Mouse (Mus musculus): Measurements from ENCODE around the gene Lrrc73. TPM values are rescaled to one million over a fixed set of nuclear protein-coding genes. Genes with fewer than 3 reads are reported as not detected.
A peak's percentile ranks its signal among the peaks of the same experiment; 100 is the strongest.

Gene Lrrc73
- polyA plus RNA-seq, 1 experiment from 2014 or later = 0.62 TPM

GRCm38 (mm10) chr17:46285407-46285806 is 32.1 kb downstream of the Lrrc73 start:
- H3K9me3 ChIP-seq (ENCODE audit: control insufficient read depth, low read length) = no peaks in the 10 kb centered on the region
- WGBS = 62% methylated on average over 6 of the region's 6 CpGs
- peaks cover 10% of the 10 kb centered on the region for H3K4me1 ChIP-seq (replicated peaks; ENCODE audit: control insufficient read depth, insufficient read depth, low read length)

GRCm38 (mm10) chr17:46287678-46288095 is 34.4 kb downstream of the Lrrc73 start:
- DNase-seq (ENCODE audit: low spot score) (no peak), ATAC-seq (replicated peaks; ENCODE audit: low FRiP score) (no peak)
- Histone ChIP-seq H3K4me3 (ENCODE audit: low read depth, low read length) (no peak overlapping the region), H3K9ac (ENCODE audit: low read depth, low read length) (no peak overlapping the region), H3K27me3 (replicated peaks; ENCODE audit: control insufficient read depth, insufficient read depth, low read length) (peaks cover 4% of the 10 kb centered on the region), H3K27ac (ENCODE audit: low read depth, low read length) (no peak overlapping the region), H3K4me2 (no peak overlapping the region), H3K36me3 (ENCODE audit: control insufficient read depth, insufficient read depth, low read length) (no peaks in the 10 kb centered on the region), H3K9me3 (ENCODE audit: control insufficient read depth, low read length) (no peaks in the 10 kb centered on the region), H3K4me1 (replicated peaks; ENCODE audit: control insufficient read depth, insufficient read depth, low read length) (no peaks in the 10 kb centered on the region)
- 70% methylated on average over 11 of the region's 11 CpGs for whole genome bisulfite sequencing

More at GRCm38 (mm10) chr17:46285407-46285806, 32.1 kb downstream of the Lrrc73 start:
- H3K4me2 ChIP-seq = no peak overlapping the region
- H3K27ac ChIP-seq (ENCODE audit: low read depth, low read length) = no peak overlapping the region
- ATAC-seq (replicated peaks; ENCODE audit: low FRiP score) (no peak), DNase-seq (ENCODE audit: low spot score) (no peak)
- H3K4me3 ChIP-seq (ENCODE audit: low read depth, low read length) = no peak overlapping the region
- no peak overlapping the region for H3K9ac ChIP-seq (ENCODE audit: low read depth, low read length)
- no peaks in the 10 kb centered on the region for H3K27me3 ChIP-seq (replicated peaks; ENCODE audit: control insufficient read depth, insufficient read depth, low read length)
- no peaks in the 10 kb centered on the region for H3K36me3 ChIP-seq (ENCODE audit: control insufficient read depth, insufficient read depth, low read length)

- H3K9me3 ChIP-seq (ENCODE audit: control insufficient read depth, low read length) = no peaks in the 10 kb centered on the region
- no peak for DNase-seq (ENCODE audit: low spot score)
- H3K27me3 ChIP-seq (replicated peaks; ENCODE audit: control insufficient read depth, insufficient read depth, low read length) = peaks cover 60% of the 10 kb centered on the region
- WGBS = 32% methylated on average over 6 of the region's 6 CpGs
- peaks cover 9% of the 10 kb centered on the region for H3K4me1 ChIP-seq (replicated peaks; ENCODE audit: control insufficient read depth, insufficient read depth, low read length)
- no peak overlapping the region for H3K4me2 ChIP-seq
- no peak overlapping the region for H3K27ac ChIP-seq (ENCODE audit: low read depth, low read length)
- H3K4me3 ChIP-seq (ENCODE audit: low read depth, low read length) = peak overlapping the region; percentile 59; the same call in 1 of the 2 replicates
- H3K9ac ChIP-seq (ENCODE audit: low read depth, low read length) = no peak overlapping the region
- no peaks in the 10 kb centered on the region for H3K36me3 ChIP-seq (ENCODE audit: control insufficient read depth, insufficient read depth, low read length)
- ATAC-seq (replicated peaks; ENCODE audit: low FRiP score) = no peak
These were observed 43.3 kb downstream of the Lrrc73 start for GRCm38 (mm10) chr17:46296601-46297000.

GRCm38 (mm10) chr17:46297028-46297363 is 43.7 kb downstream of the Lrrc73 start:
- Histone ChIP-seq H3K4me3 (ENCODE audit: low read depth, low read length) (peak overlapping the region; percentile 59), H3K27ac (ENCODE audit: low read depth, low read length) (no peak overlapping the region), H3K36me3 (ENCODE audit: control insufficient read depth, insufficient read depth, low read length) (no peaks in the 10 kb centered on the region), H3K4me2 (peak overlapping the region; percentile 91), H3K4me1 (replicated peaks; ENCODE audit: control insufficient read depth, insufficient read depth, low read length) (peaks cover 9% of the 10 kb centered on the region), H3K9ac (ENCODE audit: low read depth, low read length) (no peak overlapping the region), H3K9me3 (ENCODE audit: control insufficient read depth, low read length) (no peaks in the 10 kb centered on the region), H3K27me3 (replicated peaks; ENCODE audit: control insufficient read depth, insufficient read depth, low read length) (peaks cover 60% of the 10 kb centered on the region)
- DNase-seq (ENCODE audit: low spot score) (no peak), ATAC-seq (replicated peaks; ENCODE audit: low FRiP score) (no peak)
- 13% methylated on average over 6 of the region's 6 CpGs for WGBS

- ATAC-seq (replicated peaks; ENCODE audit: low FRiP score) = no peak
- no peak within 1 kb of the TSS for H3K27ac ChIP-seq (ENCODE audit: low read depth, low read length)
- no peaks in the 10 kb centered on the region for H3K9me3 ChIP-seq (ENCODE audit: control insufficient read depth, low read length)
- no peak for DNase-seq (ENCODE audit: low spot score)
- peak within 1 kb of the TSS; percentile 59 for H3K4me3 ChIP-seq (ENCODE audit: low read depth, low read length)
- peak within 1 kb of the TSS; percentile 91 for H3K4me2 ChIP-seq
- peaks cover 9% of the 10 kb centered on the region for H3K4me1 ChIP-seq (replicated peaks; ENCODE audit: control insufficient read depth, insufficient read depth, low read length)
- H3K36me3 ChIP-seq (ENCODE audit: control insufficient read depth, insufficient read depth, low read length) = no peaks in the 10 kb centered on the region
- 1% methylated on average over 78 of the region's 86 CpGs for WGBS
- H3K9ac ChIP-seq (ENCODE audit: low read depth, low read length) = peak within 1 kb of the TSS; percentile 25; the same call in 1 of the 2 replicates
- peaks cover 56% of the 10 kb centered on the region for H3K27me3 ChIP-seq (replicated peaks; ENCODE audit: control insufficient read depth, insufficient read depth, low read length)
These were observed 44.3 kb downstream of the Lrrc73 start, which contains the start of gene Dlk2 for GRCm38 (mm10) chr17:46297364-46298219. Gene Dlk2, plus strand, starts transcription at chr17:46297421.

GRCm38 (mm10) chr17:46298220-46298913 is 45.0 kb downstream of the Lrrc73 start:
- Histone ChIP-seq H3K4me3 (ENCODE audit: low read depth, low read length) (peak overlapping the region; percentile 59), H3K27ac (ENCODE audit: low read depth, low read length) (no peak overlapping the region), H3K9ac (ENCODE audit: low read depth, low read length) (0 out of 2 replicates have a peak overlapping the region, but pooled peaks have one; percentile 25), H3K36me3 (ENCODE audit: control insufficient read depth, insufficient read depth, low read length) (no peaks in the 10 kb centered on the region), H3K4me2 (peak overlapping the region; percentile 91), H3K9me3 (ENCODE audit: control insufficient read depth, low read length) (no peaks in the 10 kb centered on the region), H3K4me1 (replicated peaks; ENCODE audit: control insufficient read depth, insufficient read depth, low read length) (peaks cover 9% of the 10 kb centered on the region), H3K27me3 (replicated peaks; ENCODE audit: control insufficient read depth, insufficient read depth, low read length) (peaks cover 52% of the 10 kb centered on the region)
- ATAC-seq (replicated peaks; ENCODE audit: low FRiP score) = peak; percentile 53; the same call in 1 of the 2 replicates
- DNase-seq (ENCODE audit: low spot score) = peak; percentile 80
- under 1% methylated on average over 47 of the region's 48 CpGs for WGBS

- H3K4me3 ChIP-seq (ENCODE audit: low read depth, low read length) = no peak overlapping the region
- ATAC-seq (replicated peaks; ENCODE audit: low FRiP score) = no peak
- H3K36me3 ChIP-seq (ENCODE audit: control insufficient read depth, insufficient read depth, low read length) = no peaks in the 10 kb centered on the region
- no peak overlapping the region for H3K4me2 ChIP-seq
- H3K27ac ChIP-seq (ENCODE audit: low read depth, low read length) = no peak overlapping the region
- peaks cover 25% of the 10 kb centered on the region for H3K27me3 ChIP-seq (replicated peaks; ENCODE audit: control insufficient read depth, insufficient read depth, low read length)
- no peak overlapping the region for H3K9ac ChIP-seq (ENCODE audit: low read depth, low read length)
- DNase-seq (ENCODE audit: low spot score) = no peak
- H3K9me3 ChIP-seq (ENCODE audit: control insufficient read depth, low read length) = no peaks in the 10 kb centered on the region
- H3K4me1 ChIP-seq (replicated peaks; ENCODE audit: control insufficient read depth, insufficient read depth, low read length) = peaks cover 9% of the 10 kb centered on the region
- 75% methylated on average over 12 of the region's 12 CpGs for WGBS
These were observed 48.6 kb downstream of the Lrrc73 start for GRCm38 (mm10) chr17:46301892-46302291.

GRCm38 (mm10) chr17:46304184-46304583 is 50.9 kb downstream of the Lrrc73 start:
- H3K9me3 ChIP-seq (ENCODE audit: control insufficient read depth, low read length) = no peaks in the 10 kb centered on the region
- H3K9ac ChIP-seq (ENCODE audit: low read depth, low read length) = no peak overlapping the region
- no peak overlapping the region for H3K4me2 ChIP-seq
- 89% methylated on average over 9 of the region's 9 CpGs for WGBS
- no peak for ATAC-seq (replicated peaks; ENCODE audit: low FRiP score)
- no peaks in the 10 kb centered on the region for H3K36me3 ChIP-seq (ENCODE audit: control insufficient read depth, insufficient read depth, low read length)
- H3K27ac ChIP-seq (ENCODE audit: low read depth, low read length) = no peak overlapping the region
- H3K4me3 ChIP-seq (ENCODE audit: low read depth, low read length) = no peak overlapping the region
- H3K27me3 ChIP-seq (replicated peaks; ENCODE audit: control insufficient read depth, insufficient read depth, low read length) = peaks cover 3% of the 10 kb centered on the region
- no peaks in the 10 kb centered on the region for H3K4me1 ChIP-seq (replicated peaks; ENCODE audit: control insufficient read depth, insufficient read depth, low read length)
- no peak for DNase-seq (ENCODE audit: low spot score)
